Mouse (Mus musculus) olfactory bulb, adult 2 months (tissue): Measurements from ENCODE around the gene Anks1b.

ENCODE experiments used
- CTCF ChIP-seq: fragments of 200-500 bp; IDR thresholded peaks from 2 replicates; pipeline ENCODE4 v1.5.1; 2012; ENCODE audit warnings: low read depth, mild to moderate bottlenecking, low read length, moderate library complexity; ENCODE audit not compliant: insufficient read depth
- POLR2A ChIP-seq: fragments of 200-500 bp; IDR thresholded peaks from 2 replicates; pipeline ENCODE4 v1.6.1; 2012; ENCODE audit warnings: mild to moderate bottlenecking, low read depth, low read length, moderate library complexity; ENCODE audit not compliant: insufficient read depth

- TF ChIP-seq CTCF: no peak
- TF ChIP-seq POLR2A: no peak
Measured at GRCm38 (mm10) chr10:90672135-90672534, 798.8 kb downstream of the Anks1b start.
